ENCODE assay signal across 14 mouse cellular contexts in genomic region chrX:7314645-7315044, GRCm38 (mm10). TPM values are rescaled to one million over a fixed set of nuclear protein-coding genes. Genes with fewer than 3 reads are reported as not detected.
DNase-seq lines count a peak whose midpoint lies in the region; ATAC-seq lines count a peak whose summit lies in the region.
"Had no signal": no experiment of that assay in that cellular context is flagged by ENCODE, and none has a peak within 500 bp of the region (broad histone marks: within the 10 kb centered on the region; RNA-seq: fewer than 3 reads in every experiment).

No protein-coding gene starts in this region.

- H3K4me2 ChIP-seq in heart, embryonic 15.5 days: peak overlapping the region; percentile 47
- 0 out of 2 replicates have a peak overlapping the region, but pooled peaks have one; percentile 7 for H3K4me2 ChIP-seq in neural tube, embryonic 13.5 days
- peak overlapping the region; percentile 51 for H3K4me2 ChIP-seq in embryonic facial prominence, embryonic 14.5 days (ENCODE audit: low read depth, low read length)
- H3K4me2 ChIP-seq in midbrain, embryonic 13.5 days (replicated peaks): no peak overlapping the region
- H3K4me2 ChIP-seq: midbrain, embryonic 12.5 days had no signal

- H3K9ac ChIP-seq in heart, embryonic 15.5 days: no peak overlapping the region
- no peak overlapping the region for H3K9ac ChIP-seq in neural tube, embryonic 13.5 days
- 0 out of 2 replicates have a peak overlapping the region, but pooled peaks have one; percentile 19 for H3K9ac ChIP-seq in embryonic facial prominence, embryonic 14.5 days (ENCODE audit: low read depth, low read length)
- H3K9ac ChIP-seq in midbrain, embryonic 13.5 days (replicated peaks): no peak overlapping the region
- H3K9ac ChIP-seq: midbrain, embryonic 12.5 days had no signal

- H3K4me3 ChIP-seq in heart, embryonic 15.5 days: peak overlapping the region; percentile 23; the same call in 1 of the 2 replicates
- H3K4me3 ChIP-seq in neural tube, embryonic 13.5 days: no peak overlapping the region
- H3K4me3 ChIP-seq in embryonic facial prominence, embryonic 14.5 days (ENCODE audit: low read depth, low read length): peak overlapping the region; percentile 15
- H3K4me3 ChIP-seq in midbrain, embryonic 13.5 days (replicated peaks): no peak overlapping the region
- H3K4me3 ChIP-seq: erythroblast, embryonic 14.5 days; midbrain, embryonic 12.5 days had no signal

- H3K4me1 ChIP-seq in heart, embryonic 15.5 days (replicated peaks): peaks cover 6% of the 10 kb centered on the region; the same call in 1 of the 2 replicates
- peaks cover 9% of the 10 kb centered on the region for H3K4me1 ChIP-seq in neural tube, embryonic 13.5 days (replicated peaks)
- peaks cover 4% of the 10 kb centered on the region; the same call in 1 of the 2 replicates for H3K4me1 ChIP-seq in embryonic facial prominence, embryonic 14.5 days (ENCODE audit: control insufficient read depth, insufficient read depth, low read length)
- H3K4me1 ChIP-seq in midbrain, embryonic 13.5 days (replicated peaks): peaks cover 6% of the 10 kb centered on the region; the same call in 1 of the 2 replicates

- H3K36me3 ChIP-seq in heart, embryonic 15.5 days: no peaks in the 10 kb centered on the region
- no peaks in the 10 kb centered on the region for H3K36me3 ChIP-seq in neural tube, embryonic 13.5 days
- no peaks in the 10 kb centered on the region for H3K36me3 ChIP-seq in embryonic facial prominence, embryonic 14.5 days (ENCODE audit: control insufficient read depth, insufficient read depth, low read length)
- no peaks in the 10 kb centered on the region for H3K36me3 ChIP-seq in midbrain, embryonic 13.5 days
- H3K36me3 ChIP-seq: midbrain, embryonic 12.5 days had no signal

- H3K9me3 ChIP-seq in heart, embryonic 15.5 days (replicated peaks): no peaks in the 10 kb centered on the region
- H3K9me3 ChIP-seq in neural tube, embryonic 13.5 days: no peaks in the 10 kb centered on the region
- H3K9me3 ChIP-seq in embryonic facial prominence, embryonic 14.5 days (ENCODE audit: control insufficient read depth, low read length): no peaks in the 10 kb centered on the region
- no peaks in the 10 kb centered on the region for H3K9me3 ChIP-seq in midbrain, embryonic 13.5 days
- H3K9me3 ChIP-seq: midbrain, embryonic 12.5 days had no signal

- ATAC-seq in heart, embryonic 15.5 days (replicated peaks; ENCODE audit: insufficient number of reproducible peaks, insufficient read depth, low FRiP score, low read depth): no peak
- ATAC-seq in neural tube, embryonic 13.5 days (ENCODE audit: low read depth): no peak
- no peak for ATAC-seq in embryonic facial prominence, embryonic 14.5 days (ENCODE audit: low read depth)
- no peak for ATAC-seq in midbrain, embryonic 13.5 days
- ATAC-seq: lung, postnatal 0 days had no signal

- peak overlapping the region; percentile 37; the same call in 1 of the 2 replicates for H3K27ac ChIP-seq in heart, embryonic 15.5 days
- no peak overlapping the region for H3K27ac ChIP-seq in neural tube, embryonic 13.5 days (replicated peaks)
- H3K27ac ChIP-seq in embryonic facial prominence, embryonic 14.5 days (replicated peaks; ENCODE audit: low read depth, low read length): 0 out of 2 replicates have a peak overlapping the region, but pooled peaks have one; percentile 48
- no peak overlapping the region for H3K27ac ChIP-seq in midbrain, embryonic 13.5 days
- H3K27ac ChIP-seq: midbrain, embryonic 12.5 days had no signal

- H3K27me3 ChIP-seq in heart, embryonic 15.5 days: no peaks in the 10 kb centered on the region
- no peaks in the 10 kb centered on the region for H3K27me3 ChIP-seq in neural tube, embryonic 13.5 days
- no peaks in the 10 kb centered on the region for H3K27me3 ChIP-seq in embryonic facial prominence, embryonic 14.5 days (replicated peaks; ENCODE audit: control insufficient read depth, insufficient read depth, low read length)
- H3K27me3 ChIP-seq in midbrain, embryonic 13.5 days: no peaks in the 10 kb centered on the region
- H3K27me3 ChIP-seq: CH12.LX; midbrain, embryonic 12.5 days had no signal

- no peak for DNase-seq in heart, adult 9 months (ENCODE audit: low spot score in 2 of 2)
- no peak for DNase-seq in neural tube, embryonic 10.5 days (ENCODE audit: extremely low spot score, low spot score)
- DNase-seq in embryonic facial prominence, embryonic 14.5 days (ENCODE audit: low spot score): no peak
- no peak for DNase-seq in urinary bladder, adult 18-20 months (ENCODE audit: low spot score in 2 of 2)
- DNase-seq: adrenal gland, adult 8-10 months; cerebellum, postnatal 10 days; layer of hippocampus, postnatal 36 days had no signal

- 36% methylated on average over 4 of the region's 4 CpGs for WGBS in heart, embryonic 15.5 days
- WGBS in neural tube, embryonic 13.5 days: 72% methylated on average over 4 of the region's 4 CpGs
- 50% methylated on average over 4 of the region's 4 CpGs for WGBS in embryonic facial prominence, embryonic 14.5 days
- 83% methylated on average over 4 of the region's 4 CpGs for WGBS in midbrain, embryonic 13.5 days

RNA-seq across cellular contexts. Expression of gene Clcn5, which starts 4.5 kb away (rescaled TPM):
- polyA plus RNA-seq in heart, embryonic 15.5 days (2015; fragmentation: Nextera tagmentation; extraction: Ambion mirVana): 11.4 and 13.7 TPM in 2 replicates
- polyA plus RNA-seq in neural tube, embryonic 13.5 days (2015; fragmentation: Nextera tagmentation; extraction: Ambion mirVana): 8.4 and 10.1 TPM in 2 replicates
- polyA plus RNA-seq in embryonic facial prominence, embryonic 14.5 days (2014; fragmentation: Nextera tagmentation; extraction: Ambion mirVana): 36.0 and 42.1 TPM in 2 replicates
- polyA plus RNA-seq in midbrain, embryonic 13.5 days (2015; fragmentation: Nextera tagmentation; extraction: Ambion mirVana): 6.2 and 8.2 TPM in 2 replicates

Comparison
In these comparisons a context has a peak if more than half of its experiments do, and no peak if none do; other contexts are left out.
1. H3K27ac ChIP-seq: peak in heart, embryonic 15.5 days (single experiment) and embryonic facial prominence, embryonic 14.5 days (single experiment); none in neural tube, embryonic 13.5 days (single experiment) and midbrain, embryonic 13.5 days (single experiment).
2. H3K4me3 ChIP-seq: peak in heart, embryonic 15.5 days (single experiment) and embryonic facial prominence, embryonic 14.5 days (single experiment); none in neural tube, embryonic 13.5 days (single experiment) and midbrain, embryonic 13.5 days (single experiment).